Mouse (Mus musculus): ENCODE measurements around the gene Sst. TPM values are rescaled to one million over a fixed set of nuclear protein-coding genes. Genes with fewer than 3 reads are reported as not detected.
"Not testable (repeated sequence)": the region's sequence is repeated elsewhere in the genome, so short reads cannot be mapped to it uniquely, and the experiment has no call there.

The Sst gene
- 100 to 1,000 TPM; 363 to 433 (median 383) TPM for total RNA-seq (2022)

GRCm38 (mm10) chr16:23890636-23891035 is at the start of gene Sst:
Gene Sst (minus strand): TSS chr16:23890958.
- DNase-seq (ENCODE audit: low spot score in 2 of 2): no peak

DNA sequence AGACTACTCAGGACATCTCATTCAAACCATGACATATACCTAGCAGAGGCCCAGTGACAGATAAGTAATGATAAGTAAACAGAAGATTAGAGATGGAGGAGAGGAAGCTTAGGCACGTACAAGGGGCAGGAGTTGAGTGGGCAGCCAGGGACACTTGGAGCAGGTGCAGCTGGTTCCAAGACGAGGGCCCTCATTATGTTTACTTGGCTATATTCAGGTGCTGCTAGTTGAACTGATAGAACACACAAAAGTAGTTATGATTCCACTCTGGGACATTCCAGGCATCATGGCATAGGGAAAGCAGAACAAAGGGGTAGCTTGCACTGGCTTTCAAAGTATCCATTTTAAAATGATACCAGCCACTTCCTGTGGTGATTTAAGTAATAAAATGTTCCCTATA is 43.6 kb upstream of the Sst start:
- DNase-seq (ENCODE audit: low spot score in 2 of 2): no peak

DNA sequence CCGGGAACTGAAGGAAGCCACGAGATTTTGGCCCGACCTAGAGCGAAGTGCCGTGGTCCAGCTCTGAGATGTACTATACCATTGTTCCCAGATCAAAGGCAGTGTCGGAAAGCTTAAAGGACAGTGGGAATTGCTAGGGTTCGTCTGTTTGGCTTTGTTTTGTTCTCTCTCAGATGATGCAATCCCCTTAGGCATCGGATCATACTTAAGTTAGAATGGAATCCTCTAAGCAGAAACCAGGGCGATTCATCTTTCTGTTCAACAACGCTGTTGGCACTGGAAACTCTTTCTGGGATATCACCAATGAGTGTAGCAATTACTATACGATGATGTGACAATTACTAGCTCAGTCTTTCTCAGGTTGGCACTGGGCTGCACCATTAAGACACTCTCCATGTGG is 41.5 kb upstream of the Sst start, which contains the start of gene Rtp2:
Gene Rtp2 (minus strand): TSS at position 101 of the 400 bp plus-strand sequence.
- DNase-seq (ENCODE audit: low spot score in 2 of 2): no peak

DNA sequence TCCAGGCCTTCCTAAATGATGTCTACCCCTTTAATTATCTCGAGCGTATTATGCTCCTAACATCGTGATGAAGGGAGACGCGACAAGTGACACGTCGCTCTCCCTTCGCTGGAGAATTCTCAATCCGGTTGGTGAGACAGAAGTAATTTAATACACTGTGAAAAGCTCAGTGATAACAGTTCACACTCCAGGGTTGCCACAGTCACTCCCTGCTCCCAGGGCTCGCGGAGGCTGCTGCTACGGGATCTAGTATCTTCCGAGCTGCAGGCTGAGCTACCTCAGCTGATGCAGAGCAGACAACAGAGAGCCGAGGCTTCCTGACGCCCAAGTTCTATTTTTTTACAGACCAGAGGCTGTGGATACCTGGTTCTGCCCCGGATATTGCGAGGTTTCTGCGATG is 40.5 kb upstream of the Sst start:
- no peak for DNase-seq (ENCODE audit: low spot score in 2 of 2)

- no peak for DNase-seq (ENCODE audit: low spot score in 2 of 2)
Observed at GRCm38 (mm10) chr16:23930426-23931073, 39.8 kb upstream of the Sst start.

DNA sequence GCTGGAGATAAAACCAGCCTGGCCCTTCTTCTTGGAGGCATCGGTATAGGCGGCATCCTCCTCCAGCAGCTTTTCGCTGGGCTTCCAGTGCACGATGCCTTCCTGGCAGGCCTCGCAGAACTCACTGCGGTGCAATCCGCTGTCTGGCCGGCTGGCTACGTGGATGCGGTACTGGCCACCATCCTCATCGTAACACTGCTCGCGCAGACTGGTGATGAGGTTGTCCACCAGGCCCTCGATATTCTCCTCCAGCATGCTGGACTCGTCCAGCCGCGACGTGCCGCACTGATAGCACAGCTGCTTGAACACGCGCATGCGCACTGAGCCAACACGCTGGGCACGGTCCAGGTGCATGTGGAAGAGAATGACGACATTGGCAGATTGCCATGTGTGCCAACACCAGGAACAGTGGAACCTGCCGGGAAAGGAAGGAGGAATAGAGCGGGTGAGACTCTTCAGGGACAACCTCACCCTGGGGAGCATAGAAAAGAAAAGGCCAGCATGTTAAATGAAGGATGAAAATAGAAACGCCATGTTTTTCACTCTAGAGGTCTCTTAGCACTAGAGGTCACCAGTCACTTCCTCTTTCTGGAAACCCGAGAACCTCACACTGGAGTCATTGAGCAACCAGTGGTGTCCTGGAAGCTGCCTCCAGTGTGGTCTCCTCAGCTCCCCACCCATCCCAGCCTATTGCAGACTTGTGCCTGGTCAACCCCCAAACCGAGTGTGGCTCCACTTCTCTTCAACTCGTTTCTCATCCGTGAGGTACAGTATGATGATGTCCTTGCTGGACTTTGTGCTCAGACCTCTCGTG is 36.8 kb upstream of the Sst start:
- DNase-seq (ENCODE audit: low spot score in 2 of 2): no peak

GRCm38 (mm10) chr16:23922906-23923305 is 32.1 kb upstream of the Sst start:
- no peak for DNase-seq (ENCODE audit: low spot score in 2 of 2)

DNA sequence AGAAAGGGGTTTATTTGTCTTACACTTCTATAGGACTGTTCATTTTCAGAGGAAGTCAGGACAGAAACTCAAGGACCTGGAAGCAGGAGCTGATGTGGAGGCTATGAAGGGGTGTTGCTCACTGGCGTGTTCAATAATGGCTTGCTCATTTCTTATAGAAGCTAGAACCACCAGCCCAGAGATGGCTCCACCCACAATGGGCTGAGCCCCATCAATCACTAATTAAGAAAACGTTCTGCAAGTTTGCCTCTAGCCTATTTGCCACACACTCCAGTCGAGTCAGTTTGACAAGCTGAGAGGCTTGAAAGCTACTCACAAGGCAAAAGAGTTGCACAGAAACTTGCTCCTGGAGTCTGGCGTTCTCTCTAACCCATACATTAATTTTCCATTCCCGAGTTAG is 30.9 kb upstream of the Sst start:
- no peak for DNase-seq (ENCODE audit: low spot score in 2 of 2)

DNA sequence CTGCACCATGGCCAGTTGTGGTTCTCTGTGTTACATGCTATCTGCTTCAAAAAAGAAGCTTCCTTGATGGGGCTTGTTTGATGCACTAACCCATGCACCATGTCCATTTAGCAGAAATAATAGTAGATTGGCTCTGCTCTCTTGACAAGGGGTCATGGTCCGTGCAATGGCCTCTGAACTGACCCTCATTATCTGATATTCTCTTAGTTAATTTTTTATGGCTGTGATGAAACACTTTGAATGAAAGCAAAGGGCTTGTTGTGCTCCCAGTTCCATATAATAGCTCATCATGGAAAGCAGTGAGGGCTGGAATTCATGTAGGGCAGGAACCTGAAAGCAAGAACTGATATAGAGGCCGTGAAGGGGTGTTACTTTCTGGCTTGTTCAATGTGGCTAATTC is 28.7 kb upstream of the Sst start:
- DNase-seq (ENCODE audit: low spot score in 2 of 2): no peak

- DNase-seq (ENCODE audit: low spot score in 2 of 2): no peak
Observed at GRCm38 (mm10) chr16:23913401-23913800, 22.6 kb upstream of the Sst start.

- no peak for DNase-seq (ENCODE audit: low spot score in 2 of 2)
Observed at GRCm38 (mm10) chr16:23912741-23913140, 22.0 kb upstream of the Sst start.

DNA sequence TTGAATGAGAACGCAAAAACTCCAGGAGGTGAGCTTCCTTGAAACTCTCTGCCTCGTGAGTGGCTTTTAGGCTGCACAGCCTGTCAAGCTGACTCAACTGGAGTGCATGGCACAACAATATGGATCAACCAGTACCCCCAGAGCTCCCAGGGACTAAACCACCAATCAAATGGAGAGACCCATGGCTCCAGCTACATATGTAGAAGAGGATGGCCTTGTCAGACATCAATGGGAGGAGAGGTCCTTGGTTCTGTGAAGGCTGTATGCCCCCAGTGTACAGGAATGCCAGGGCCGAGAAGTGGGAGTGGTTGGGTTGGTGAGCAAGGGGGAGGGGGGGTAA is 18.2 kb upstream of the Sst start:
- DNase-seq (ENCODE audit: low spot score in 2 of 2): not testable (repeated sequence)

DNA sequence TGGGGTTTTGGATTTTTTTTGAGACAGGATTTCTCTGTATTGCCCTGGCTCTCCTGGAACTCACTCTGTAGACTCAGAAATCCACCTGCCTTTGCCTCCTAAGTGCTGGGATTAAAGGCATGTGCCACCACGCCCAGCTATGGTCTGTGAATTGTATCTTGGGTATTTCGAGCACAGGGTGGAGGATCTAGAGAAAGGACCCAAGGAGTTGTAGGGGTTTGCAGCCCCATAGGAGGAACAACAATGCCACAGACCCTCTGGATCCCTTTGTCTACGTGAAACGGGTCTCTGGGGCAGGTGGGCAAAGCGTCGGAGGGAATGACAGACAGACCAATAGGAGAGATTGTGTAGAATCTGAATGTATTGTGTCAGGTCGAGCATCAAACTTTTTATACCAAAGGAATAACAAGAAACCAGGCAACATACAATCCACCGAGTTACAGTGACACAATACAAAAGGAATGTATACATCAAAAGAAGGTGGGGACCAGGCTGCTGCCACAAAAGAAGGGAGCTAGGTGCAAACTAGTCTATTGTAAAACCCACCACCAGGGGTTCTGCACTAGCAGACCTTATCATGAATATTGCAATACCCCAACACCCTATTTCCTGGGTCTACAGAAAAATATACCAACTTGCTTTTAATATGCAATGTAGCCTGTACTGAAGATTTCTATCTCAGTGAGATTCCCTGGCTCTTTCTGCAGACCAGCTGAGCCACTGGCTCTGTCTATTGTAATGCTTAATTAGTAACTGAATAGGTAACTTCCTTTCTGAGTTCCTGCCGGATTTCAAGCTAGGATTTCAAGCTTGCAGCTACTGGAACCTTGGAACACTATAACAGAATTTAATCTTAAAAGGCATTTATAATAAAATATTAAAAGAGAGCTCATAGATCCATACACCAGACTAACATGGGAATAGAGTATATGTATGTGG is 17.6 kb upstream of the Sst start:
- DNase-seq (ENCODE audit: low spot score in 2 of 2): not testable (repeated sequence)

DNA sequence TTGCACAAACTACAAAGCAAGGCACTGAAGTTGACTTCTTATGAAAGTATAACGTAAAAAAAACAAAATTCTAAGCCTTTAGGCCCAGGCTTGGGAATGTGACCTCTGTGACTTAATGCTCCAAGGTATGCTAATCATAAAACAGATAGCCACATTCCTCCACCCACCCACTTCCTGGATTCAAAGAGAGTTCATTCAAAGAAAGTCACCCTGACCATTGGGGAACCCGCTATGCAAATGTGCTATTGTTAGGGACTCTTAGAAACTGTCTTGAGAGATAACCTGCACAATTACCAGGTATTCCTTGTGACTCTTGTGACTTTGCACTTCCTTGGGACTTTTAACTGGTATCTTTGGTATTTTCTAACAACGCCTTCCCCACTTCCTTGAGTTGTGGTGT is 15.8 kb upstream of the Sst start:
- DNase-seq (ENCODE audit: low spot score in 2 of 2): not testable (repeated sequence)

DNA sequence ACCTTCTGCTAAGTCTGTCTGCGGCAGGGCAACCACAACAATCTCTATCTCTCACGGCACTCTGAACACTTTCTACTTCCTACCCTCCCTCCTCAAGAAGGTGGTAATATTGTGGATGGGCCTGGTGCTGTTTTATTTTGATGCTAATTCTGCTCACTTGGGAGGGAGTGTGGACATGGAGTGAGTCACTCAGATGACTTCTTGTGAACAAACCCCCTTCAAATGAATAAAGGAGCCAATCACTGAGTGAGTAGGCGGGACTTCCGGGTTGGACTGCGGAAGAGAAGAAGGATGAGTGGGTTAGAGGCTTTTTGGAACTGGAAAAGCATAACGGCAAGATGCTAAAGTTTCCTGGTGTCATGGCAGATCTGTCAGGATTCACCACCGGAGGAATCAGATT is 10.7 kb upstream of the Sst start:
- no peak for DNase-seq (ENCODE audit: low spot score in 2 of 2)

DNA sequence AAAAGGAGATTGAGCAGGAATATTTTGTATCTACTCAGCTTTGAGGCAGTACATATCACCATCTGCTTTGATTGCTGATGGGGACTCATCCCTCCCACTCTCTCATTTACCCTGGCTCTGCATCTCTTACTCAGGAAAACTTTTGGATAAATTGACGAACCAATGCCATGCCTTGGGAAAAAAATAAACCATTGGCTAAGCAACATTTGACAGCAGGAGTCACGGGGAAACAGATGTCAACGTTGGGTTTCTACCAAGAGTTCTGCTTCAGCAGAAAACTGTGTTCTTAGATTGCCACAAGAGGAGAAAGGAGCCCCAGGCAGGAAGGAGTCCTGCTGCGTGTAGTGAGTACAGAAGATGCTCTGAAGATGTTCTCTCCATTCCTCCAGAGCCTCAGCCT is 9.3 kb upstream of the Sst start:
- DNase-seq (ENCODE audit: low spot score in 2 of 2): peak in 1 of 2 experiments; percentile 11

GRCm38 (mm10) chr16:23898840-23899239 is 8.1 kb upstream of the Sst start:
- peak; percentile 58 to 73 for DNase-seq (ENCODE audit: low spot score in 2 of 2)

DNA sequence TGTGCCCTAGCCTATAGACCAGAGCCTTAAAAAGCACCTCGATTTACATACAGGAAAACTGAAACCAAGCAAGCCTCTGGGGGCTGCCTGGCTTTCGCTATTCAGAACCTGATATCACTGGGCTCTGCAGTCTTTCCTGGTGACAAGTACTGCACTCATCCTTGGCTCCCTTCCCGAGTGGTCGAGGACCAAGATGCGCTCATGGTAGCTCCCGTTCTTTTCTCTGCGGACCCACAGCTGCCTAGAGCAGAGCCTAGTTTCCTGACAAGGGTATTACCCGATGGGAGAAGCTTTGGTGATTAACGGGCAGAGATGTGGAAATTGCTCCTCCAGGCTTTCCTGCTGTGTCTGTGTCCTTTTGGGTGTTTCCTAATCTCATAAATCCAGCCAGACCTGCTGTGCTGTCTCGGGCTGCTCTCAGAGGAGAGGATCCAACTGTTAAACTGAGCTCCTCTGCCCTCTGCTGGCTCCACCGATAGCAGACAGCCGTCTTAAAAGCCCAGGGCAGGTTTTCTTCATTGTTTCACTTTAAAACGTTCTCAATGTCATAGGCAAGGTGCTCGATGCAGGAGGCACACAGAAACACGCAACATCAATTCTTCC is 7.3 kb upstream of the Sst start:
- peak; percentile 57 to 60 for DNase-seq (ENCODE audit: low spot score in 2 of 2)

DNA sequence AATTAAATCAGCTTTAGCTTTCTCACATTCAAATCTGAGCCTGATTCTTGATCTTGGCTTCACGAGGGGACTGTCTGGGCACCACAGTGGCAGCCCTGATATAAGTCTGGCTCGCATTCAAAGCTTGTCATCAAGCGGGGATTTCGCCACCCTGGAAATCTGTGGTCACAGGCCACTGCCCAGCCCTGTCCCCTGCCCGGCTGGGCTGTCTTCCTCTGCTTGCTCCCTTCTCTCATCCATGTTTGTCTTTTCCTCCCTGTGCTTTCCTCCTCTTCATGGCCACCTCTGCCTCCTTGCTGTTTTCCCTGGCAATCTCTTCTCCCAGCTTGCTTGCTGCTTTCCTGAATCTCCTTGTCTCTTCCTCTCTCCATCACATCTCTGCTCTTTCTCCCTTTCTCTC is 6.7 kb upstream of the Sst start:
- DNase-seq (ENCODE audit: low spot score in 2 of 2): no peak

GRCm38 (mm10) chr16:23895135-23895534 is 4.4 kb upstream of the Sst start:
- no peak for DNase-seq (ENCODE audit: low spot score in 2 of 2)

GRCm38 (mm10) chr16:23890151-23890550 is 607 bp downstream of the Sst start:
- DNase-seq (ENCODE audit: low spot score in 2 of 2): no peak

Data from left cerebral cortex, adult 8-10 months (tissue).